Mouse (Mus musculus) heart, adult 8-10 months (tissue): ENCODE results near the gene Copa. TPM values are rescaled to one million over a fixed set of nuclear protein-coding genes. Genes with fewer than 3 reads are reported as not detected.

Experiments
- DNase-seq: peaks from one replicate; pipeline ENCODE4 v3.0.0; 2022; ENCODE audit warnings: low spot score
- total RNA-seq, 4 experiments: library from RNA; stranded (reverse); gene quantifications; 2 replicates each; pipeline ENCODE4 v1.2.4; 2022

Copa gene
- total RNA-seq, 4 experiments from 2014 or later = 103 to 115 (median 113) TPM

- no peak for DNase-seq
These were observed 643 bp downstream of the Copa start for GRCm38 (mm10) chr1:172082899-172083445.

- peak; percentile 13 for DNase-seq
These were observed 11.2 kb downstream of the Copa start for GRCm38 (mm10) chr1:172093522-172093921.

GRCm38 (mm10) chr1:172094295-172094694 lies 12.0 kb downstream of the Copa start:
- no peak for DNase-seq

GRCm38 (mm10) chr1:172095202-172095601 lies 12.9 kb downstream of the Copa start:
- DNase-seq = no peak

GRCm38 (mm10) chr1:172099325-172100033 lies 17.1 kb downstream of the Copa start:
- DNase-seq = no peak

GRCm38 (mm10) chr1:172103619-172104018 lies 21.3 kb downstream of the Copa start:
- no peak for DNase-seq

GRCm38 (mm10) chr1:172105101-172105500 lies 22.8 kb downstream of the Copa start:
- no peak for DNase-seq

GRCm38 (mm10) chr1:172107777-172108477 lies 25.6 kb downstream of the Copa start:
- no peak for DNase-seq

GRCm38 (mm10) chr1:172116948-172117347 lies 34.6 kb downstream of the Copa start:
- no peak for DNase-seq

GRCm38 (mm10) chr1:172119100-172119499 lies 36.8 kb downstream of the Copa start:
- no peak for DNase-seq

- peak; percentile 46 for DNase-seq
These were observed 37.4 kb downstream of the Copa start for GRCm38 (mm10) chr1:172119720-172120119.

- DNase-seq = no peak
These were observed 40.3 kb downstream of the Copa start for GRCm38 (mm10) chr1:172122671-172123070.

GRCm38 (mm10) chr1:172124572-172124971 lies 42.2 kb downstream of the Copa start:
- no peak for DNase-seq

GRCm38 (mm10) chr1:172126376-172127347 lies 44.3 kb downstream of the Copa start, which contains the start of gene Pex19:
Gene Pex19, plus strand, starts transcription at chr1:172126755.
- DNase-seq = peak; percentile 75

- DNase-seq = no peak
These were observed 45.2 kb downstream of the Copa start for GRCm38 (mm10) chr1:172127487-172127886.

- DNase-seq = no peak
These were observed 46.2 kb downstream of the Copa start for GRCm38 (mm10) chr1:172128563-172128962.

GRCm38 (mm10) chr1:172129108-172129507 lies 46.8 kb downstream of the Copa start:
- no peak for DNase-seq

- no peak for DNase-seq
These were observed 47.5 kb downstream of the Copa start for GRCm38 (mm10) chr1:172129780-172130179.

GRCm38 (mm10) chr1:172132319-172132718 lies 50.0 kb downstream of the Copa start:
- no peak for DNase-seq

GRCm38 (mm10) chr1:172133535-172133934 lies 51.2 kb downstream of the Copa start:
- no peak for DNase-seq

GRCm38 (mm10) chr1:172134072-172134471 lies 51.7 kb downstream of the Copa start:
- no peak for DNase-seq

- DNase-seq = no peak
These were observed 57.8 kb downstream of the Copa start for GRCm38 (mm10) chr1:172140160-172140559.
